Mouse (Mus musculus) cerebellum, postnatal 10 days (tissue): ENCODE measurements at regions not wholly inside any gene's neighbourhood (a gene's known extent, or its start where the extent isn't known, plus 50 kb on each side); places are given as distances from the start of the nearest gene placed in this dataset.

Experiments
- DNase-seq, 2 experiments: peaks; one replicate each; pipeline ENCODE4 v3.0.0; 2021; ENCODE audit warnings: mixed read lengths in 2 of 2

DNA sequence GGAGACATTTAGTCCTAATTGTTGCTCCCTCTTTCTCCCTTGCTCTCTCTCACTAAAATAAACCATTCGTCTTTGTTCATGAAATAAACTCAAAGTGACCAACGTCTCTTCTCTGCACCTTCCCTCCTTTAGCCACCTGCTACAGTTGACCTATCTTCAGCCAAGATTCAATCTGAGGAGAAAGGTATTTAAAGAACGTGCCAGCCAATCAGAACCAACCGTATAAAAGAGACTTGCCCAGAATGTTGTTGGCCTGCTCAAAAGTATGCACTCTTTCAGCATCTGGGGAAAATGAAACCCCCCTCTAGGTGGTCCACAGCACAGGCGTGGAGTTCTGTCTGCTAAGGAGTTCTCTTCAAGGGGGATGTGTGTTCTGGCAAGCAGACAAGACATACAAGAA lies 60.0 kb upstream of the Fer start:
- DNase-seq = no peak

DNA sequence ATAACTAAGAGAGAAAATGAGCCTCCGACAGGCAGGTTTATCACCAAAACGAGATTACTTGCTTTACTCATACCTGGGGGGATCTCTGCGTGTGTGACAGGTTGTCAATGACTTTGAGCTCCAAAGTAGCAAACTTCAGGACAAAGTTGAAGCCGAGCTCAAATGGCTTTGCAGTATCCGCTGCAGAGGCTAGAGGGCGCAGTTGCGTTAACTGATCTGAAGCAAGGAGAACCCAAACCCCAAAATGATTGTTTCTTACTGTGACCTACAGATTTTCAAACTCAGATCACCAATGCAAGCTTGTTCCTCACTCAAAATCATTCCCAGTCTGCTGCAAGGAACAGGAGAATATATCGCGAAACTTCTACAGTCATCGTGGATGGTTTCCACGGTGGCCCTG lies 59.3 kb upstream of the Fer start:
- DNase-seq = peak; percentile 84 to 87

DNA sequence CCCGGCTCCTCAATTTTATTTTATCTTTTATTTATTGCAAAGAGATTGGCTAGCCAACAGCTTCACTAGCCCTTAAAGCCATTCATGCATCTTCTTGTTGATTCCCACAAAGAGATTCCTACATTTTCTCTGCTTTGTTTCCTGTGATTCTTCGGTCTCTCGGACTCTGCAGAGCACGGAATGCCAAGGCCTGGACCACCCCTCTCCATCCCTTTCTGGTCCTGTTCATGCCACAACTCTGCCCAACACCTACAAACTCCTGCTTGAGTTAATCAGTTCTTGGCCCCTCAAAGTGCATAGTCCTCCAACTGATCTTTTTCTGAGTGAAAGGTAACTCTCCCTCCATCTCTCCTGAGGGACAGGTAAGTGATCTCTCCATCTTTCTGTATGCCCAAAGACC lies 58.4 kb upstream of the Fer start:
- DNase-seq = no peak

DNA sequence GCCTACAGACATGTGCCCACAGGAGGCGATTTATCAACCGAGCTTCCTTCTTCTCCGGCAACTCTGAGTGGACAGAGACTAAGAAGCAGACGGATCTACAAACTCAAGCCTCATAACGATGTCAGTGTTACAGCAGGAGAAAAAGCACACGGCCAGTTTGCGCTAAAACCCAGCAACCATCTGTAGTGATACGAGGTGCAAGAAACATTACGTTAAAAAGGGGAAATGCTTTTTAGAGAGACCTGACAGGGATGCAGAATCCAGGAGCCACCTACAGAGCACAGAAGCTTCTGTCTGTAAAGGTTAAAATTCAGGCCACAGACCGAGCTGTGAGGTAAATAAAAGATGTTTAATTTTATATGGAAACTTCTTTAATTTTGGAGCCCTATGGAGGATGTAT lies 56.5 kb upstream of the Fer start:
- no peak for DNase-seq

DNA sequence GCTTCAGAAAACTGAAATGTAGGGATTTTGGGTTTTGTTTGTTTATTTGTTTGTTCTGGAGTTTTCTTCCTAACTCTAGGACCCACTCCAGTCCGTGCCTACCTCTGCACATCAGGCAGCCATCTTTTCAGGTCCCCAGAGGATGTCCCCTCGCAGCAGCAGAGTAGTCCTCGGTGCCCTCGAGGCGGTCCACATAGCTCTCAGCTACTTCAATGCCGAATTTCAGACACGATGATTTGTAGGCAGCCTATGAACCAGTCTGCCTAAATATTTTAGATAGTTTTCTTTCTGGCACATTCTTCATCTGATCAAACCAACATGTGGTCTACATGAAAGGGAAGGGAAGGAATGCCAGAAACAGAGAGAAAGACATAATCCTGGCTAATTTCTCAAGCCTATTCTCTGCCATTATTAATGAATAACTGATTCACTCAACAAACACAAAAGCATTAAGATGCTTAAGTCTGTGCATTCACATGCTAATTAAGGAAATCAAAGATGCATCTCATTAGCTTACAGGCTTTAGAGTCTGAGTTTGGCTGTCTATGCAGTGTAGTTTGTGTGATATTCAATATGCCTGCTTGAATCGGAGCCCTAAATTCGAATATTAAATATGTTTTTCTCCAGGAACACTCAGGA lies 55.2 kb upstream of the Fer start:
- DNase-seq = no peak

DNA sequence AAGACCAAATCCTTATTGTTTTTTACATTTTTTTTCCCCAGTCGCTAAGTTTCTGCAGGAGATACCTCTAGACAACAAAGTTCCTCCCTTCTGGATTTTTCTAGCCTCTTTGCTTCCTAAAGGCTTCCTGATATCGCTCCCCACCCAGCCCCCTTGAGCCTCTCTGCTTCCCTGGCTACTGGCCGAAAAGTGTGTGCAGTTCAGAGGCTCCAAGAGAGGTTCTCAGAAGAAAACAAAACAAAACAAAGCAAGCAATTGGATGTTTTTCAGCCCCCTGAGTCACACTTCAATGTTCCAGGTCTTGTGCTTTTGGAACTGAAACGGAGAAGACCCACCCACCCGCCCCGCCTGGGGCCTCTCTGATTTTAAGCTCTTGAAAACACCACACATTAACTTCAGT lies 54.1 kb upstream of the Fer start:
- DNase-seq = no peak

DNA sequence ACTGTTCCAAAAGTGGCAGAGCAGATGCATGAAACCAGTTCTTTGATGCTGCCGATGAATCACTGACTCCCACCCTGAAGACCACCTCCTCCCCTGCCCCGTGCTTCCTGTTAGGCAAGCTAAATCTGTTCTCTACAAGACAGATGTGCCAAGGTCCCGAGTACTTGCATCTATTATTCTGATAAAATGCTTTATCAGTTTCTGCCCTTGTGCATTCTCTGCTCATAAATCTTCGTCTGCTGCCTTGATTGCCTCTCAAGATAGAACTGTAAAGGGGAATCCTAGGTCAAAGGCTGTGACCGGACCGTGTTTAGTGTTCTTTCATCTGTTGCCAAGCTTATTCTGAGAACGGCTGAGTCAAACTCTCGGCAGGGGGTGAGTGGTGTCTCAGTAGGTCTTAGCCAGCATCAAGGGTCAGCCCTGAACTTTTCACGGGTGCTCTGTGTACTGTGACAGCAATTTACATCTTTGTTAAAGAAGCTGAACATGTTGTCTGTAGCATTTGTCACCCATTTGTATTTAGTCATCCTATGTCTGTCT lies 51.5 kb upstream of the Fer start:
- DNase-seq = no peak

DNA sequence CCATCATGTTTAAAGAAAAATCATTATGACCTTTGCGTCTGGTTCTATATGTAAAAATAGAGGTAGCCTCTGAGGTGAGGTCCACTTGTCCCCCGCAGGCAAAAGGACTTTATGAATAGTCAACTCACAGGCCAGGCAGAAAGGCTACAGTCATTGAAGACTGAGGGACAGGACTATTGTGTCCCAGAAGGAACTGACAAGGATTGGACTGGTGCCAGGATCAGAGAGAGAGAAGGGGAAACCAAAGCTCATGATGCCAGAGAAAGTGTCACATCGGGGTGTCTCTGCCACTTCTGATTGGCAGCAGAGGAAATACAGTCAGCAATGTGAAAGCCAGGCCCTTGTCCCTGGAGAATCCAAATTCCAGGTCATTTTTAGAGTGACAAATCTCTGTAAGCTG lies 50.3 kb upstream of the Fer start:
- DNase-seq = peak; percentile 65 to 68
